Mouse (Mus musculus) lung, postnatal 0 days (tissue): ENCODE measurements at regions not wholly inside any gene's neighbourhood (a gene's known extent, or its start where the extent isn't known, plus 50 kb on each side); places are given as distances from the start of the nearest gene placed in this dataset.

ENCODE experiments used
- CTCF ChIP-seq: IDR thresholded peaks from 2 replicates; pipeline ENCODE4 v1.5.1; 2016; ENCODE audit warnings: antibody characterized with exemption, mild to moderate bottlenecking
- EP300 ChIP-seq: IDR thresholded peaks from 2 replicates; pipeline ENCODE4 v1.6.1; 2016; ENCODE audit warnings: antibody characterized with exemption, mild to moderate bottlenecking, control low read depth

- TF ChIP-seq CTCF: no peak
- TF ChIP-seq EP300: no peak
Measured at GRCm38 (mm10) chr6:99893936-99894335, 167.7 kb upstream of the Prok2 start.
